Mouse (Mus musculus) bone marrow macrophage, adult 2 months (primary cell): ENCODE measurements around the gene Fgf12. TPM values are rescaled to one million over a fixed set of nuclear protein-coding genes. Genes with fewer than 3 reads are reported as not detected.

ENCODE experiments used
- H3K27ac ChIP-seq: 2 replicates; pipeline ENCODE4 v1.5.1; 2012; ENCODE audit warnings: low read depth, low read length; ENCODE audit not compliant: insufficient read depth
- H3K4me1 ChIP-seq: 2 replicates; pipeline ENCODE4 v1.6.1; 2012; ENCODE audit warnings: low read length; ENCODE audit not compliant: control insufficient read depth, insufficient read depth
- H3K4me3 ChIP-seq: 2 replicates; pipeline ENCODE4 v1.5.1; 2012; ENCODE audit warnings: mild to moderate bottlenecking, low read length, moderate library complexity; ENCODE audit not compliant: insufficient read depth
- CTCF ChIP-seq: IDR thresholded peaks from 2 replicates; pipeline ENCODE4 v1.5.1; 2012; ENCODE audit warnings: low read depth, mild to moderate bottlenecking, low read length, moderate library complexity
- POLR2A ChIP-seq: IDR thresholded peaks from 2 replicates; pipeline ENCODE4 v1.6.1; 2012; ENCODE audit warnings: mild to moderate bottlenecking, low read depth, low read length, borderline replicate concordance
- polyA plus RNA-seq: library from polyadenylated mRNA; stranded (reverse); fragments of >200 nt; gene quantifications from 2 replicates; pipeline ENCODE4 v1.2.4, GENCODE M21; 2012; ENCODE audit not compliant: missing spikeins, insufficient read depth, insufficient read length

The Fgf12 gene
- polyA plus RNA-seq, 1 experiment: not detected

- Histone ChIP-seq H3K4me3 (no peak overlapping the region), H3K27ac (no peak overlapping the region), H3K4me1 (no peaks in the 10 kb centered on the region)
- no peak for TF ChIP-seq POLR2A
- TF ChIP-seq CTCF: no peak
These were observed 262.4 kb downstream of the Fgf12 start for GRCm38 (mm10) chr16:28490515-28490914.

- TF ChIP-seq POLR2A (no peak), CTCF (no peak)
- H3K4me1 ChIP-seq: no peaks in the 10 kb centered on the region
- H3K4me3 ChIP-seq: no peak overlapping the region
- H3K27ac ChIP-seq: no peak overlapping the region
These were observed 267.9 kb downstream of the Fgf12 start for GRCm38 (mm10) chr16:28484920-28485319.

DNA sequence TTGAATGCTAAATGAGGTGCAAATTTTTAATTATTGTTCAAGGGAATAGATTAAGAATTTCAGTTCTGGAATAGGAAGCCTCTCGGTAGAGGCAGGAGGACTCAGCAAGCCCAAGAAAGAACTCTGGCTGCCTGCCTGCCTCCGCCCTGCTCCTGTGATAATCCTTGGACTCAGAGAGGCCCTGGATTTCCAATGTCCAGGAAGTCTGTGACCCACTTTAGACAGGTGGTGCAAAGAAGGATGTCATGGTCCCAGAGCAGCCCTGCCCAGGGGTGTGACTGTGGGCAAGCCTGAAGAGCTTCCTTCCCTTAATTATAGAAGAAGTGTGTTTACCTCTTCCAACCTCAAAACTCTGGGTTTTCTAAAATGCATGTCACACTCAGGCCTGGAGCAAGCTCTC, 273.8 kb downstream of the Fgf12 start:
- TF ChIP-seq CTCF (no peak), POLR2A (no peak)
- Histone ChIP-seq H3K4me1 (no peaks in the 10 kb centered on the region), H3K4me3 (no peak overlapping the region), H3K27ac (no peak overlapping the region)

DNA sequence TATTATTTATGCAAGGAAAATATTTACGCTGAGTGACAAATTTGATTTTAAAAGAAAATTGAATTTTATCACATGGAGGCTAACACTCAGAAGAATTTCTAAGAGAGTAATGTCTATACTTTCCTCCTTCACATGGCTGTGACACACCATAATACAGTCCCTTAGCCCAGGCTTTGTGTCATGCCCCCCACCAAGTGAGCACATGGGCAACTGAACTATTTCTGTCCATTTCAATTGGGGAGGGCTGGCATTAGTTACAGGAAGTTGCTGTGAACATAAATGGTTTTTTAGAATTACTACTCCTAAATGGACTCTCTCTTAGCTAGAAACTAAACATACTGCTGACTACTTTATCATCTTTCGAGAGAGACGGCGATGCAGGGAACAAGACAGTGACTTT, 276.2 kb downstream of the Fgf12 start:
- no peak overlapping the region for H3K4me3 ChIP-seq
- no peak for TF ChIP-seq CTCF
- TF ChIP-seq POLR2A: no peak
- H3K4me1 ChIP-seq: no peaks in the 10 kb centered on the region
- no peak overlapping the region for H3K27ac ChIP-seq

- H3K4me3 ChIP-seq: no peak overlapping the region
- no peaks in the 10 kb centered on the region for H3K4me1 ChIP-seq
- TF ChIP-seq POLR2A (no peak), CTCF (no peak)
- no peak overlapping the region for H3K27ac ChIP-seq
These were observed 277.3 kb downstream of the Fgf12 start for GRCm38 (mm10) chr16:28475553-28475952.

DNA sequence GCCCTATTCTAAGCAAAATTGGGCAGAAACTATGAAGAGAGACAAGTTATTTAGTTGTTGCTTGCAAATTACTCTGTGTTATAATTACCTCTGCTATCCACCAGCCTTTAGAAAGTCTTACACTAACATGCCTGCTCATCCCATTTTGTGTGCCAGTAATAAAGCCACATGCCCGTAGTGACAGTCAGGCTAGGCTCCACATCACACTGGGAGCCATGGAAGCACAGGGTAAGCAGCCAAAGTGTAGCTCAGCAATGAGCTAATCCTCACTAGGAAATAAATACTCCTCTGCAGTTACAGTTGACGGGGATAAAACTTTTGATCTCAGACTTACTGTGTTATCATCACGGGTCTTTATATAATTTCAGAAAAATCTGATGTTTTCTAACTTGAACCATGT, 298.0 kb downstream of the Fgf12 start:
- TF ChIP-seq CTCF (no peak), POLR2A (no peak)
- no peak overlapping the region for H3K27ac ChIP-seq
- no peak overlapping the region for H3K4me3 ChIP-seq
- no peaks in the 10 kb centered on the region for H3K4me1 ChIP-seq

DNA sequence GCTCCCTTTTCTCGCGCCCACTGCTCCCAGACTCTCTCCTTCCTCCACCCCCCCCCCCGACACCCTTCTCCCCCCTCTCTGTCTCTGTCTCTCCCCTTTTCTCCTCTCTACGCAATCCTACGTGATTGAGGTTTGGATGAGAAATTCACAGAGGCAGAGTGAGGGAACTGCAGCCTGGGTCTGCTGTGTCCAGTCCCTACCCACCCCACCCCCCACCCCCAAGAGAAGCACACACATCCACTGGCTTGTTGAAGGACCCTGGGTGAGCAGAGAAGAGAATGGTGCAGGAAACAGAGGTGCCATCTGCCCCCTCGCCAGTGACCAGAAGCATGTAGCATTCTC, 305.8 kb downstream of the Fgf12 start:
- Histone ChIP-seq H3K27ac (no peak overlapping the region), H3K4me1 (no peaks in the 10 kb centered on the region), H3K4me3 (no peak overlapping the region)
- TF ChIP-seq CTCF (no peak), POLR2A (no peak)

- Histone ChIP-seq H3K4me3 (no peak overlapping the region), H3K27ac (no peak overlapping the region), H3K4me1 (no peaks in the 10 kb centered on the region)
- TF ChIP-seq CTCF (no peak), POLR2A (no peak)
These were observed 306.3 kb downstream of the Fgf12 start for GRCm38 (mm10) chr16:28446334-28447113.

DNA sequence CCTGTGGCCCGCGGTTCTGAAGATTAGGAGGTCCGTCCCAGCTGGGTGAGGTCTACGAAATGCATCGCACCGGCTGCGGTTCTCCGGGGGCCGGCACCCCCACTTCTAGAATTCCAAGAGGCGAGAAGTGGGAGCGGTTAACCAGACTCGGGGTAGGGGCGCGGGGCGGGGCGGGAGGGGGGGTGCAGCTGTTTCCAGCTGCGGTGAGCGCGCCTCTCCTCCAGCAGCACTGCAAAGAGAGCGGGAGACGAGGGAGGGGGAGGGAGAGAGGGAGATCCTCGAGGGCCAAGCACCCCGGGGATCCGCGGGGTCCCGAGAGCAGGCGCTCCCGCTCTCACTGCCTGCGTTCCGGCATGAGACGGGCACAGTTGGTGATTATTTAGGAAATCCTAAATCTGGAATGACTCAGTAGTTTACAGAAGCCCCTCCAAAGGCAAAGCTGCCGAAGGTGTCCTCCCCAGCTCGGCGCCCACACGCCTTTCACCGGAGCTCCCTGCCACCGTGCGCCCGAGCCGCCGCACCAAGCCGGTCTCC, 307.0 kb downstream of the Fgf12 start:
- Histone ChIP-seq H3K4me3 (no peak overlapping the region), H3K27ac (no peak overlapping the region)
- TF ChIP-seq CTCF (no peak), POLR2A (no peak)

DNA sequence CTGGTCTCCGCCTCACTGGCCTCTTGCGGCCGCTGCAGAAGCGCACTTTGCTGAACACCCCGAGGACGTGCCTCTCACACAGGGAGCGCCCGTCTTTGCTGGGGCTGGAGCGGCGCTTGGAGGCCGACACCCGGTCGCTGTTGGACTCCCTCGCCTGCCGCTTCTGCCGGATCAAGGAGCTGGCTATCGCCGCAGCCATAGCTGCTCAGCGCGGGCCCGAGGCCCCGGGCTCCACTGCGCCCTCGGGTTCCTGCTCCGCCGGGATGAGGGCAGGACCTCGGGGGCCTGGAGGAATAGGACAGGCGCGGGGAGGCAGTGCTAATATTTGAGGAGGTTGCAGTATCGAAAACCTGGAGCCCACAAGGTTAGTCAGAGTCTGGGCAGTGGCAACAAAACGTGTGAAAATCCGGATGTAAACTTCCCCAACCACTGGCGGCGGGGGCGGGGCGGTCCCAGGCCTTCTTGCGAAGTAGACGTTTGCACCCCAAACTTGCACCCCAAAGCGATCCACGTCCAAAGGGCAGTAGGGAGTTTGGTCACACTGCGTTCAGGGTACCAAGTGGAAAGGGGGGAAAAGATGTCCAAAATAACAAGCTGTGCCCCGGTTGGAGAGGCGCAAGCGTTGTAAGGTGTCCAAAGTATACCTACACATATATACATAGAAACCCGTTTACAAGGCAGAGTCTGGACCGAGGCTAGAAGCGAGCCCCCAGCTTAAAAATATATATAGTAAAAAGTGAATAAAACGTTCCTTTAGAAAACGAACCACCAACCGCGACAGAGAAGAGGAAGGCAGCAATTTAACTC, 307.7 kb downstream of the Fgf12 start:
- H3K4me1 ChIP-seq: no peaks in the 10 kb centered on the region
- TF ChIP-seq POLR2A: no peak
- no peak for TF ChIP-seq CTCF
- H3K27ac ChIP-seq: no peak overlapping the region
- no peak overlapping the region for H3K4me3 ChIP-seq

More for the DNA sequence above, 307.0 kb downstream of the Fgf12 start:
- no peaks in the 10 kb centered on the region for H3K4me1 ChIP-seq
